Mouse (Mus musculus) lung, adult 2 months (tissue): ENCODE data around the gene Gm5475. TPM values are rescaled to one million over a fixed set of nuclear protein-coding genes. Genes with fewer than 3 reads are reported as not detected.

Experiments used
- DNase-seq: peaks from one replicate; pipeline ENCODE4 v3.0.0; 2022
- H3K4me1 ChIP-seq: fragments of 200-500 bp; 2 replicates; pipeline ENCODE4 v1.6.1; 2011; ENCODE audit warnings: low read length; ENCODE audit not compliant: control insufficient read depth, insufficient read depth
- H3K4me3 ChIP-seq: fragments of 200-500 bp; replicated peaks from 2 replicates; pipeline ENCODE3; 2011; ENCODE audit warnings: low read depth, mild to moderate bottlenecking, control low read depth, low read length; ENCODE audit errors: extremely low read depth
- CTCF ChIP-seq: fragments of 200-500 bp; IDR thresholded peaks from 2 replicates; pipeline ENCODE4 v1.5.1; 2011; ENCODE audit warnings: mild to moderate bottlenecking, low read length, control low read depth; ENCODE audit not compliant: insufficient read depth
- POLR2A ChIP-seq: fragments of 200-500 bp; IDR thresholded peaks from 2 replicates; pipeline ENCODE4 v1.6.1; 2011; ENCODE audit warnings: low read depth, mild to moderate bottlenecking, control low read depth, low read length, borderline replicate concordance; ENCODE audit errors: extremely low read depth
- WGBS: fragments of 180-500 bp; shearing (Covaris S2); methylation state at CpG from one replicate; pipeline ENCODE4 v1.1.7; 2018; 5-methylcytosine and 5-hydroxymethylcytosine counted together
- polyA plus RNA-seq: library from polyadenylated mRNA; depleted of rRNA; stranded (reverse); fragments of >200 nt; gene quantifications from 2 replicates; pipeline ENCODE4 v1.2.3, GENCODE M21; 2012

The Gm5475 gene
- polyA plus RNA-seq, 1 experiment = not detected

- no peak overlapping the region for H3K4me3 ChIP-seq
- 80% methylated on average over 7 of the region's 7 CpGs for WGBS
- H3K4me1 ChIP-seq = peaks cover 3% of the 10 kb centered on the region; the same call in 1 of the 2 replicates
- TF ChIP-seq CTCF (no peak), POLR2A (no peak)
- no peak for DNase-seq
These were observed 30.3 kb upstream of the Gm5475 start for GRCm38 (mm10) chr15:100391599-100391998.

GRCm38 (mm10) chr15:100393016-100393415 lies 28.9 kb upstream of the Gm5475 start:
- no peak overlapping the region for H3K4me3 ChIP-seq
- no peak for TF ChIP-seq CTCF
- peaks cover 3% of the 10 kb centered on the region; the same call in 1 of the 2 replicates for H3K4me1 ChIP-seq
- 79% methylated on average over 11 of the region's 11 CpGs for WGBS
- DNase-seq = no peak

- Histone ChIP-seq H3K4me3 (no peak overlapping the region), H3K4me1 (no peaks in the 10 kb centered on the region)
- no peak for TF ChIP-seq CTCF
- no peak for TF ChIP-seq POLR2A
- DNase-seq = no peak
- 95% methylated on average over 3 of the region's 3 CpGs for WGBS
These were observed 26.4 kb upstream of the Gm5475 start for GRCm38 (mm10) chr15:100395561-100395960.

DNA sequence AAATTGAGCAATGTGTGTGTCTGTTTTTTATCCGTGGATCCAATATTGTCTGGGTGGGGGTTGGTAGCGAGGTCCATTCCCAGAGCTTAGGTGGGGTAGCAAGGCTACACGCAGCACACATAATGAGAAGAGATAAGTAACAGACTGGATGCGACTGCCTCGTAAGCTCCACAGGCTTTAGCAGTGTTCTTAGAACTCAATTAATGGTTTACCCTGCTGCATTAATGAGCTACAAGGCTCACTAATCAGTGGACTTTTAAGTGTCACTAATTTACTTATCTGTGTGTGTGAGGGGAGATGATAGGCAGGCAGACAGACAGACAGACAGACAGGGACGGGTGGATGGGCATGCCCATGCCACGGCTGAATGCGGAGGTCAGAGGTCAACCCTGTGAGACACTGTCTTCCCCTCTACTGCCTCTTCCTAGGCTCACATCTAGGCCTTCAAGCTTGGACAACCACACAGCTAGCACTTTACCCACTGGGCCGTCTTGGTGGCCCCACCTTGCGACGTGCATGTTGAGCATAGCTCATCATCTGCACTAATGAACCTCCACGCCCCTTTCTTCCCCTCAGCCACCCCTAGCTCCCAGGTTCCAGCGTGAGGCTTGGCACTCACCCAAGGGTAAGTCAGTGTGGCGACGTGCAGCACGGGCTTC lies 21.2 kb upstream of the Gm5475 start:
- H3K4me1 ChIP-seq = 0 out of 2 replicates have a peak, but pooled peaks cover 2% of the 10 kb centered on the region
- DNase-seq = no peak
- WGBS = 78% methylated on average over 16 of the region's 16 CpGs
- H3K4me3 ChIP-seq = no peak overlapping the region
- TF ChIP-seq CTCF (no peak), POLR2A (no peak)

DNA sequence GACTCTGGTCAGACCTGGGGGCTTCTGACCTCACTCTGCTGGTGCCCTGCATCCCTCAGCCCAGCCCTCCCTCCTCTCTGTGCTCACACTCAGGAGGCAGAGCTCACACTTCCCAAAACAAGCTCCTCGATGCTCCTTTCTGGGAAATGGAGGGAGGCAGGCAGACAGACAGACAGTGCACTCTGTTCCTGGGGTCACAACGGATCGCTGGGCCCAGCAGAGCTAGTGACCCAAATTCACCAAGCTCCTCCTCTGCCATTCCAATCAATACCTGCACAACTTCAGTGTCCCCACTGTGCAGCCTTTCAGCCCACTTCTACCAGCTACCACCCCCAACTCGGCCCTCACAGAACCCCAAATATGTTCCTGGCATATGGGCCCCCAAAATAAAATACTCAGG lies 20.1 kb upstream of the Gm5475 start:
- no peak overlapping the region for H3K4me3 ChIP-seq

DNA sequence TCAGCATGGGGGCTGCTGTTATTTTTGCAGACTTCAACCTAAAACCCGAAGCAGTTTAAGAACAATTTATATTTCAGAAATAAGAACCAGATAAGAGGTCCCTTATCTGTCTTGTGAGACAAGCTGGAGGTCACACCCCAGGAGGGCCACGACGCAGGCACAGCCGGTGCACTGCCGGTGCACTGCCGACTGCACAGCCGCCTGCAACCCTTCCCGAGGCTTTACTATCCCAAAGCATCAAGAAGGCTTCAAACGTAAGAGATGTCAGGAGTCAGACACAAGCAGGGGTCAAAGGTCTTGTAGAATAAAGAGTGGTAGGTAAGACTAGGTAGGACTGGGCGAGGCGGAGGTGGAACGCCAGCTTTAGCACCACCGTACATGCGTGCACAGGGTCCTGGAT lies 19.6 kb upstream of the Gm5475 start:
- Histone ChIP-seq H3K4me1 (0 out of 2 replicates have a peak, but pooled peaks cover 2% of the 10 kb centered on the region), H3K4me3 (no peak overlapping the region)
- WGBS = 77% methylated on average over 14 of the region's 14 CpGs
- no peak for DNase-seq
- TF ChIP-seq CTCF (no peak), POLR2A (no peak)

More for the DNA sequence above, 20.1 kb upstream of the Gm5475 start:
- no peak for DNase-seq
- TF ChIP-seq CTCF (no peak), POLR2A (no peak)
- 92% methylated on average over 4 of the region's 4 CpGs for WGBS
- H3K4me1 ChIP-seq = 0 out of 2 replicates have a peak, but pooled peaks cover 2% of the 10 kb centered on the region

DNA sequence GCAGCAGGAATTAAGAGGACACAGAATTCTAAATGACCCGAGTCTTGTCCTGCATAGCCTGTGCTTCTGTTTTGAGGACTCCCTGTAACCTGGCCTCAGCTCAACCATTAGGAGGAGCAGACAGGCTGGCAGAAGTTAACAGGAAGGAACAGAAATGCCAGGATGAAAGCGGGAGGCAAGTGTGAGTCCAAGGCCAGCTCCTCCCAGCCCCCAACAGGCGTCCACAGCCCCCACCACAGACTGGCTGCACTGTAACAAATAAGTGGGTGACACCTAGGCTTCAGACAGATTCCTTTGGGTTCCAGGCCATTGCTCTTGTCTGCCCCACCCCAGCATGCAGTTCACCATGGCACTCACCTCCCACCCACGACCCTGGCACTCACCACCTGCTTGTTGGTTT lies 19.1 kb upstream of the Gm5475 start:
- 70% methylated on average over 4 of the region's 4 CpGs for WGBS
- H3K4me3 ChIP-seq = peak overlapping the region; percentile 51
- 0 out of 2 replicates have a peak, but pooled peaks cover 2% of the 10 kb centered on the region for H3K4me1 ChIP-seq
- TF ChIP-seq POLR2A (no peak), CTCF (no peak)
- DNase-seq = no peak

- 73% methylated on average over 16 of the region's 16 CpGs for WGBS
- Histone ChIP-seq H3K4me3 (peak overlapping the region; percentile 51), H3K4me1 (0 out of 2 replicates have a peak, but pooled peaks cover 2% of the 10 kb centered on the region)
- TF ChIP-seq CTCF = no peak
- no peak for TF ChIP-seq POLR2A
- peak; percentile 47 for DNase-seq
These were observed 18.5 kb upstream of the Gm5475 start for GRCm38 (mm10) chr15:100403318-100404000.

DNA sequence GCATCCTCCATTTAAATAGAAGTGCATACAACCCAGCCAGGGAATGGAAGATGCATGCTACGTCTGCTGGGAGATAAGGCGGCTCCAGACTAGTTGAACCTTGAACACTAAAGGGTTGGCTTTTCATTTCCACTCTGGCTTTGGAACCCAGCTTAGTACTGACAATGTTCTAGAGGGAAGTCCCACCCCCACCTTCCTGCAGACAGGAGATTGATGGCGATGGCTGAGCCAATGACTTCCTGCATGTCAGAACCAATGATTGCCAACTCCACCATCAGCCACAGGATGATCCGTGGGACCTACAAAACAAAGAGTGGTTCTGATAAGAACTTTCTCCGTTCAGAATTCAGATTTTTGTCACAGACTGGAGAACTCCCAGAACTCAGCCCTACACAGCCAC lies 15.9 kb upstream of the Gm5475 start:
- no peak overlapping the region for H3K4me3 ChIP-seq
- no peak for DNase-seq
- TF ChIP-seq POLR2A = no peak
- no peak for TF ChIP-seq CTCF
- 0 out of 2 replicates have a peak, but pooled peaks cover 2% of the 10 kb centered on the region for H3K4me1 ChIP-seq
- 51% methylated on average over 5 of the region's 5 CpGs for WGBS

- WGBS = 47% methylated on average over 14 of the region's 14 CpGs
- TF ChIP-seq CTCF = no peak
- TF ChIP-seq POLR2A = no peak
- no peaks in the 10 kb centered on the region for H3K4me1 ChIP-seq
- DNase-seq = peak; percentile 51
- H3K4me3 ChIP-seq = no peak overlapping the region
These were observed 10.9 kb upstream of the Gm5475 start for GRCm38 (mm10) chr15:100410918-100411672.
